Mouse (Mus musculus) left cerebral cortex, postnatal 14 days (tissue): ENCODE results near the gene Tmem63c. TPM values are rescaled to one million over a fixed set of nuclear protein-coding genes. Genes with fewer than 3 reads are reported as not detected.

Experiments
- DNase-seq, 2 experiments: peaks; one replicate each; pipeline ENCODE4 v3.0.0; 2021 to 2022; ENCODE audit warnings: low spot score in 2 of 2, mixed read lengths in 1 of 2
- intact Hi-C: fragments of 180-260 bp; cut with DNase I; formaldehyde crosslinking; loops from one replicate; pipeline ENCODE4 v1.15.1; 2025
- total RNA-seq, 2 experiments: library from RNA; stranded (reverse); gene quantifications; 2 replicates each; pipeline ENCODE4 v1.2.3; 2021

Tmem63c gene
- total RNA-seq, 2 experiments from 2014 or later, result 41.2 to 43.1 TPM

DNA sequence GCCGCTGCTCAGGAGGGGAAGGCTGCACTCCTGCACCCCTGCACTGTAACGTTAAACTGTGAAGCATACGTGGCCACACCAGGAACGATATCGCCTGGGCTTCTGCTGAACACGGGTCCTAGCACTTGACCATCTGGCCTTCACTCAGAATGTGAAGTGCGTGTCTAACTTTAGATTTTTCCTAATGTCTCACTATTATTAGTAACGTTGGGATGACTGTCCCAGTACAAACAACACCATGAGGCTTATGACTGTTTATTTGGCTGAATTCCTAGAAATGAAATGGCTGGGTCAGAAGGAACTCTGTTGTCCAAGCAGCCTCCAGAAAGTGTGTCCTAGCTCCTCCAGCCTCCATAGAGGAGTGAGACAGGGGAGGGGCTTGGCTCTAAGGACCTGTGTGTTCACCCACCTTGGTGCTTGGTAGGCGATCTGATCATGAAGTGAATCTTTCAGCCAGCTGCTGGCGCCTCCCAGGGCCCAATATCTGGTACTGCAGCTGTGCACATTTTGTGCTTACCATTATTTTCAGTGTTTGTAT, 21.8 kb upstream of the Tmem63c start:
- DNase-seq, result no peak
- intact Hi-C loops, result no loop called here

- intact Hi-C loops, result no loop called here
- peak in 1 of 2 experiments; percentile 73 for DNase-seq
These were observed 20.8 kb upstream of the Tmem63c start for GRCm38 (mm10) chr12:87000151-87000839.

DNA sequence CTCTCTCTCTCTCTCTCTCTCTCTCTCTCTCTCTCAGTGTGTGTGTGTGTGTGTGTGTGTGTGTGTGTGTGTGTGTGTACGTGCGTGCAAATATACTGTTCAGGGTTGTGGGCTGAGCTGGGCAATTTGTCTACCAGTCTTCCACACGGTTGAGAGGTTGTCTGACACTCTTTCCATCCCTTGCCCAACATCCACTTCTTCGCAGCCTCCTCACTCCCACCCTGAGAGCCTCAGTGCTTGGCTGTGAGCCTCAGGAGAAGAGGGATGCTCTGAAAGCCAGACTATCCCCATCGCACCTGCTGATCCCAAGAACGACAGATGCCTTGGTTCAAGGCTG, 20.3 kb upstream of the Tmem63c start:
- intact Hi-C loops, result no loop called here
- DNase-seq, result no peak

DNA sequence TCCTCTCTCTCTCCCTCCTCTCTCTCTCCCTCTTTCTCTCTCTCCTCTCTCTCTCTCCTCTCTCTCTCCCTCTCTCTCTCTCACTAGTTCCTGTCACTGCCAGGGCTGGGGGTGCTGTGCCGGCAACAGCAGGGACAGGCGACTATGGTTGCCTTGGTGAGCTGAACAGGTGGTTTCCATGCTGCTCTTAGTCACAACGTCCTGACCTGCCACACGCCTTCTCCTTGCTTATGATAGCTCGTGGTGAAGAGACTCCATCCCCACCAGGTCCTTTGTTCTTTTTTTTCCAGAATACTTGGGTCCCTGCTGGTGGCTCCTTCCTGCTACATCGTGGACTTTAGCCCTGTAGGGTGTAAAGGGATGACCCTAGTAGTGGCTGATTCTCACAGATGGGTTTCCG, 18.9 kb upstream of the Tmem63c start:
- no peak for DNase-seq
- intact Hi-C loops, result loop anchor here (2.0 kb wide), 1 partner anchor 51 kb away; no protein-coding TSS in a partner anchor

- no peak for DNase-seq
- intact Hi-C loops, result loop anchor here (2.0 kb wide), 1 partner anchor 50 kb away; no protein-coding TSS in a partner anchor
These were observed 18.3 kb upstream of the Tmem63c start for GRCm38 (mm10) chr12:87002815-87003214.

DNA sequence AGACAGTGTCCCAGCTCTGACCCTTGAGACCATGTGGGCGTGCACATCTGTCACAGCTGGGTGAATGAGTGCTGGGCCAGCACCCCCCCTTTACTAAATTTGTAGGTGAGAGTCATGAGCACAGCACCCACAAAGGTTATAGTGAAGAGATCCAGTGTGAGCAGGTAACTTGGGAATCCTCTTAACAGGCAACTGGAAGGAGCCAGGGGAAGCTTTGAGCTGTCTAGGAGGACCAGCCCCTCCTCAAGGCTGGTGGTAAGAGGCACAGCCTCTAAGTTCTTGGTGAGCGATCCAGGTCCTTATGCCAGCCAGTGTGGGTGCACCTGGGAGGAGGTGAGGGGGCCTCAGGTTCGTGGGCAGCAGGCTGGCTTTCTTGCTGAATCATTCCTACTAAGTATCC, 17.5 kb upstream of the Tmem63c start:
- no peak for DNase-seq
- intact Hi-C loops, result loop anchor here (2.0 kb wide), 1 partner anchor 49 kb away; no protein-coding TSS in a partner anchor

- no peak for DNase-seq
- intact Hi-C loops, result no loop called here
These were observed 16.5 kb upstream of the Tmem63c start for GRCm38 (mm10) chr12:87004596-87004995.

DNA sequence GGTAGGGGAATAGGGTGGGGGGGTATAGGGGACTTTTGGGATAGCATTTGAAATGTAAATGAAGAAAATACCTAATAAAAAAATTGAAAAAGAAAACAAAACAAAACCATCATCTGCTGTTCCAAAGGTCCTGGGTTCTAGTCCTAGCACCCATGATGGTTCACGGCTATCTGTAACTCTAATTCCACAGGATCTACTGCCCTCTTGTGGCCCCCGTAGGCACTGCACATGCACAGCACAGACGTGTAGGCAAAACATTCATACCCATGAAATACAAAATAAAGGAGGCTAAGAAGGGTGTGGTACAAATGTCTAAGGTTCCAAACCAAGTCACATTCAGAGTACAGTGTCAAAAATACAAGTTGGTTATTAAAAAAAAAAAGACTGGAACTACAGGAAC, 4.1 kb upstream of the Tmem63c start:
- no peak for DNase-seq
- intact Hi-C loops, result no loop called here

GRCm38 (mm10) chr12:87018756-87019155, 2.4 kb upstream of the Tmem63c start:
- DNase-seq, result no peak

GRCm38 (mm10) chr12:87022006-87022405, 866 bp downstream of the Tmem63c start:
- intact Hi-C loops, result no loop called here
- no peak for DNase-seq

More at GRCm38 (mm10) chr12:87018756-87019155, 2.4 kb upstream of the Tmem63c start:
- intact Hi-C loops, result no loop called here

DNA sequence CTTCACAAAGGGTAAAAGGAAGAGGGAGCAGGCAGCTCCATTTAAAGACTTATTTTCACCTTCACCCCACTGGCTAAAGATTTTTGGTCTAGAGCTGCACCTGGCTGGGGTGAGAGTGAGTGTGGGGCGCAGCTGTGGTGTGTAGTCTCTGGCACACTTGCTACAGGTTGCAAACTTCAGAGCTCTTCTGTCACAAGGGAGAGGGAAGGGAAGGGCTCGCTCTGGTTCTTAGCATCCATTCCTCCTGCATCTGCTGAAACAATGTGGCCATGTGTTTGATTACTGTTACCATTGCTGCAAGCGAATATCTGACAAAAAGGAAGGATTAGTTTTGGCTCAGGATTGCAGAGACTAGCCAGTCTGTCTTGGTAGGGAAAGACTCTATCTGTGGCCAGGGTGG, 2.3 kb downstream of the Tmem63c start:
- DNase-seq, result no peak
- intact Hi-C loops, result no loop called here

- intact Hi-C loops, result loop anchor here (2.0 kb wide), 1 partner anchor 17 kb away; no protein-coding TSS in a partner anchor
These were observed 5.2 kb downstream of the Tmem63c start for GRCm38 (mm10) chr12:87026109-87026870.

DNA sequence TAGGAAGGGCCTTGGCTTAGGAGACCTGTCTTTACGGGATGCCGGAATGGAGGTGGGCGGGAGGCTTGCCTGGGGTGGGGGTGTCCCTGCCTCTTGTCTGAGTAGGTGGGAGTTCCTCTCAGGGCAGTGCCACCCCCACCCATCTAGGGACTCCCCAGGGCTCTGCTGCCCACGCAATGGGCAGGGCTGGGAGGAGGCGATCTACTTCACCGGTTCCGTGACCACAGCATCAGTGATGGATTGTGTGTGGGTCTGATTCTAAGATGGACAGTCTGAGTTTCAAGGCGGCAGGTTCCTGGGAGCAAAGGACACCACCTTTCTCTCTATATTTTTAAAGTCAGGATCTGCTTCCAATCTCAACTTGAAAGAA, 5.7 kb downstream of the Tmem63c start:
- intact Hi-C loops, result loop anchor here (2.0 kb wide), 1 partner anchor 16 kb away; no protein-coding TSS in a partner anchor
- no peak for DNase-seq

More at GRCm38 (mm10) chr12:87026109-87026870, 5.2 kb downstream of the Tmem63c start:
- peak; percentile 64 for DNase-seq

DNA sequence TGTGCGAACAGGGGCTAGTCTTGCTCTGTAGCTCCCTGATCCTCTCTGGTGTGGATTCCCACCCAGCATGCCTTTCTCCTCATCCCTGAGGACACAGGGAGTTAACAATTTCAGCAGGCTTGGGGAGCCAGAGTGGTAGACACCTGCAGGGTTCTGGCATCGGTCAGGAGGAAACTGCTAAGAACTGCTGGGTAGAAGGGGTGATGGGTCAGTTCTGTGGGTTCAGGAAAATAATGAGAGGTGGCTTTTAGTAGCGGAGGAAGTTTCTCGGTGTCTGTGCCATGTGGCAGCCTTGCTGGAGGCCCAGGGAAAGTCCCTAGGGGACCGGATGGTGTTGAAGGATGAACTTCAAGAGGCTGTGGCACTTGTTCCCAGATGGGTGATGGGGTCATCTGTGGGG, 6.3 kb downstream of the Tmem63c start:
- intact Hi-C loops, result loop anchor here (2.0 kb wide), 1 partner anchor 15 kb away; no protein-coding TSS in a partner anchor

DNA sequence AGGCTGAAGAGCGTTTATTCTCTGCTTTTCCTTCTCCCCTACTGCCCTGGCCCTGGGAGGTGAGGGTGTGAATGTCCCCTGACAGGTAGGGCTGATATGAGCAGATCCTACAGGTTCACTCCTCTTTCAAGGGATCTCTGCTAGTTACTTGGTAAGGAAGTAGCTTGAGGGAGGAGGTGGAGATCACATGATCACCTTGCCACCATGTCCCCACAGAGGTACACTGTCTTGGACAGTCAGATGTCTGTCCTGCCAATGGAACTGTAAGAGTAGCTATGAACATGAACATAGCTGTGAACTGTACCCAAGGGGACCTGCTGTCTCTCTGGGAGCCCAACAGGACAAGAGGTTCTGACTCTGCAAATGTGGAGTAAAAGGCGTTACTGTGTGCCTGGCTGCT, 6.9 kb downstream of the Tmem63c start:
- intact Hi-C loops, result no loop called here
- no peak for DNase-seq

More for the DNA sequence above, 6.3 kb downstream of the Tmem63c start:
- no peak for DNase-seq

GRCm38 (mm10) chr12:87029251-87029976, 8.3 kb downstream of the Tmem63c start:
- no peak for DNase-seq
- intact Hi-C loops, result no loop called here

GRCm38 (mm10) chr12:87031163-87031763, 10.1 kb downstream of the Tmem63c start:
- intact Hi-C loops, result no loop called here
- no peak for DNase-seq

- intact Hi-C loops, result no loop called here
- DNase-seq, result no peak
These were observed 15.5 kb downstream of the Tmem63c start for GRCm38 (mm10) chr12:87036631-87037030.

DNA sequence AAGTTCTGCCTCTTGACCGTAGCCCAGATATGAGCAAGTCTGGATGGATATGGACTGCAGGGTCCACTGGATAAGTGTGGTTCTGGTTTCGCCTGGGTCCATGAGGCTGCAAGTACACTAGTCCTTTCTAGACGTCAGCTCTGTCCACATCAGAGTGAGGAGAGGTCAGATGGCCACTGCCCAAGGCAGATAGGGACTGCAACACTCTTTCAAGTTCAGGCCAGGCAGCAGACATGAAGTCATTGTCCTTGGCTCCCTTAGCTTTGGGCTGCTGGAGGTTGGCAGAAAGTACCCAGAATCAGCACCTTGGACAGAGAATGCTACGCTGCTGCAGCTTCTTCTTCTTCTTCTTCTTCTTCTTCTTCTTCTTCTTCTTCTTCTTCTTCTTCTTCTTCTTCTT, 19.0 kb downstream of the Tmem63c start:
- no peak for DNase-seq
- intact Hi-C loops, result loop anchor here (10.0 kb wide), 1 partner anchor 245 kb away; no protein-coding TSS in a partner anchor
